Mouse (Mus musculus) brain, embryonic 14.5 days (tissue): ENCODE measurements around the gene Gm49355.

ENCODE experiments used
- CTCF ChIP-seq: fragments of 200-500 bp; IDR thresholded peaks from 2 replicates; pipeline ENCODE4 v1.5.1; 2012; ENCODE audit warnings: inconsistent platforms, mild to moderate bottlenecking, moderate library complexity, borderline replicate concordance; ENCODE audit not compliant: insufficient read depth, insufficient read length; ENCODE audit errors: extremely low read depth
- POLR2A ChIP-seq: fragments of 200-500 bp; IDR thresholded peaks from 2 replicates; pipeline ENCODE4 v1.6.1; 2012; ENCODE audit warnings: mild to moderate bottlenecking, inconsistent platforms, borderline replicate concordance; ENCODE audit not compliant: poor library complexity, insufficient read depth, insufficient read length, severe bottlenecking; ENCODE audit errors: extremely low read depth

GRCm38 (mm10) chr14:12296391-12296790 lies 12.6 kb downstream of the Gm49355 start:
- no peak for TF ChIP-seq CTCF
- TF ChIP-seq POLR2A: no peak
